Mouse (Mus musculus): ENCODE measurements at regions not wholly inside any gene's neighbourhood (a gene's known extent, or its start where the extent isn't known, plus 50 kb on each side); places are given as distances from the start of the nearest gene placed in this dataset.
A peak's percentile ranks its signal among the peaks of the same experiment; 100 is the strongest.
"Not testable (repeated sequence)": the region's sequence is repeated elsewhere in the genome, so short reads cannot be mapped to it uniquely, and the experiment has no call there.

DNA sequence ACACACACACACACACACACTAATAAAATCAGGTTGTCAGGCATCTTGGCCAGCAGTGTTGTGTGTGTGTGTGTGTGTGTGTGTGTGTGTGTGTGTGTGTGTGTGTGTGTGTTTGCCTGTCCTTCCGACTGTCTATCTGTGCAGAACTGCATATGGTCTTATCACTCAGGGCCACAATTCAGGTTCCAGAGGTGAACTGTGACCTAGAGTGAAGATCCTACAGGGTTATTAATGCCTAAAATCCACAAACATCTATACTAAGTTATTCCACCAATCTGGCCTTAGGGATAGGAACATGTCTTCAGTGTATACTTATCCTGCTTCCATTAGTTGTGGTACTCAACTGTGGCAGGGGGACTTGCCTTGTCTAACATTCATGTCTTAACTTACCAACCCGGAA lies 96.7 kb downstream of the Zfp369 start:
- WGBS: 91% methylated on average over 1 of the region's 2 CpGs
- not testable (repeated sequence) for H3K27ac ChIP-seq (ENCODE audit: low read depth, low read length); H3K9me3 ChIP-seq (ENCODE audit: control insufficient read depth, low read length); H3K27me3 ChIP-seq (ENCODE audit: control insufficient read depth, insufficient read depth, low read length); ATAC-seq (ENCODE audit: low FRiP score); H3K4me2 ChIP-seq; DNase-seq (ENCODE audit: low spot score, missing footprints); H3K36me3 ChIP-seq (ENCODE audit: control insufficient read depth, insufficient read depth, low read length); H3K9ac ChIP-seq (ENCODE audit: low read length); H3K4me1 ChIP-seq (ENCODE audit: control insufficient read depth, insufficient read depth, low read length); H3K4me3 ChIP-seq (ENCODE audit: low read depth, low read length)

DNA sequence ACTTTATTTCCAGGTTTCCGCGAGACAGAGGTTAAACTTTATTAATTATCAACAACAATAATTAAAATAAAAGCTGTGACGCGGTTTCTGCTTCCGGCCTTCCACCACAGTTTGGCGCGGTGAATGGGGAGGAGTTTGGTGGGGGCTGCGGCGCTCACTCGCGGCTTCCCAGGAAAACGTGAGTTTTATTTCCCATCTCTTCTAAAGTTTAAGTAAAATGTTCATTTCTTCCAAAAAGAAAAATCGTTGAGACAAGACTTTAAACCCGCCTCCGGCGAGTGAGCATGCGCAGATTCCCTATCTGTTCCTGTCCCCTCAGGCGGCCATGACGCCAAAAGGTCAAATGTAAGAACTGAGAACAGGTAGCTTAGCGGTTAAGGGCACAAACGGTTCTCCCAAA lies 100.8 kb downstream of the Zfp369 start:
- H3K9ac ChIP-seq (ENCODE audit: low read length); DNase-seq (ENCODE audit: low spot score, missing footprints); H3K27me3 ChIP-seq (ENCODE audit: control insufficient read depth, insufficient read depth, low read length); ATAC-seq (ENCODE audit: low FRiP score); H3K36me3 ChIP-seq (ENCODE audit: control insufficient read depth, insufficient read depth, low read length); H3K9me3 ChIP-seq (ENCODE audit: control insufficient read depth, low read length); H3K4me1 ChIP-seq (ENCODE audit: control insufficient read depth, insufficient read depth, low read length); H3K4me3 ChIP-seq (ENCODE audit: low read depth, low read length); H3K27ac ChIP-seq (ENCODE audit: low read depth, low read length); H3K4me2 ChIP-seq: not testable (repeated sequence)
- WGBS: 48% methylated on average over 15 of the region's 21 CpGs

DNA sequence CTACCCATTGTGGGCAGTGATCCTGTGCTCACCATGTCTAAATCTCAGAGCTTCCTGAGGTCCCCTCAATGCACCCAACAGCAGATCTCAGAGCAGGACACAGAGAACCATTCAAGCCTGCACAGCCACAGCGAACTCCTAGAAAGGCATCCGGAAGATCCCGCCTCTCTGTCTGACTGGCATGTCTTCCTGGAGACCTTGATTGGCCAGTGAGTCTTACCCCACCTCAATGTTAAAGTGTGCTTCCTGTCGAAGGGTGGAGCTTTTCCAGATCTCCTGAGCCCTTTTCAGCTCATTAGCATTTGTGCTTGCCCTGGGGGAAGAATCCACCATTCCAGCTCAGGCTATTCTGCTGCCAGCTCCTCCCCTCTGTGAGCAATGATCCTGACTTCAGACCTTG lies 97.5 kb upstream of the Gm10139 start:
- not testable (repeated sequence) for H3K36me3 ChIP-seq (ENCODE audit: control insufficient read depth, insufficient read depth, low read length); H3K9ac ChIP-seq (ENCODE audit: low read length); ATAC-seq (ENCODE audit: low FRiP score); H3K4me3 ChIP-seq (ENCODE audit: low read depth, low read length); H3K27ac ChIP-seq (ENCODE audit: low read depth, low read length); H3K9me3 ChIP-seq (ENCODE audit: control insufficient read depth, low read length); H3K4me2 ChIP-seq; H3K27me3 ChIP-seq (ENCODE audit: control insufficient read depth, insufficient read depth, low read length); DNase-seq (ENCODE audit: low spot score, missing footprints); H3K4me1 ChIP-seq (ENCODE audit: control insufficient read depth, insufficient read depth, low read length)
- 73% methylated on average over 4 of the region's 4 CpGs for WGBS

DNA sequence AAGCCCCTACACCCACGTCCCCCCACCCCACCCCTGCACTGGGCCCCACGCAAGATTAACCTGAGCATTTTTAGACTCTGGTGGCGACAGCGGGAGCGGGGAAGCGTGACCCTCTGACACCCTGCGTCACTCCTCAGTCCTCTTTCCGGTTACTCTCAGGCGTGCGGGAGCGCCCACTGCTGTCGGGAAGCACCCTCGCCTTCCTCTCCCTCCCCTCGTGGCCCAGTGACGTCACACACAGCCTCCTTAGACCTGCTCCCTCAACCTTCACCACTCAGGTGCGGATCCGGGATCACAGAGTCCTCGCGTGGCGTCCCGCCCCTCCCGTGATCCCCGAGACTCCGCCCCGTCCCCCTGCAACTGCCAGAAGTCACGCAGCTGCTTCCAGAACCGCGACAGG lies 92.3 kb upstream of the Gm10139 start:
- H3K36me3 ChIP-seq (ENCODE audit: control insufficient read depth, insufficient read depth, low read length); ATAC-seq (ENCODE audit: low FRiP score); H3K27ac ChIP-seq (ENCODE audit: low read depth, low read length); H3K4me3 ChIP-seq (ENCODE audit: low read depth, low read length); H3K9ac ChIP-seq (ENCODE audit: low read length); H3K4me2 ChIP-seq; H3K9me3 ChIP-seq (ENCODE audit: control insufficient read depth, low read length); H3K4me1 ChIP-seq (ENCODE audit: control insufficient read depth, insufficient read depth, low read length); H3K27me3 ChIP-seq (ENCODE audit: control insufficient read depth, insufficient read depth, low read length): not testable (repeated sequence)
- WGBS: 6% methylated on average over 18 of the region's 28 CpGs
- DNase-seq (ENCODE audit: low spot score, missing footprints): peak; percentile 49

Measured in midbrain, embryonic 11.5 days (tissue).